Mouse (Mus musculus): ENCODE results near the gene Entpd3.
A peak's percentile ranks its signal among the peaks of the same experiment; 100 is the strongest.
"Not testable (repeated sequence)": the region's sequence is repeated elsewhere in the genome, so short reads cannot be mapped to it uniquely, and the experiment has no call there.

The Entpd3 gene

DNA sequence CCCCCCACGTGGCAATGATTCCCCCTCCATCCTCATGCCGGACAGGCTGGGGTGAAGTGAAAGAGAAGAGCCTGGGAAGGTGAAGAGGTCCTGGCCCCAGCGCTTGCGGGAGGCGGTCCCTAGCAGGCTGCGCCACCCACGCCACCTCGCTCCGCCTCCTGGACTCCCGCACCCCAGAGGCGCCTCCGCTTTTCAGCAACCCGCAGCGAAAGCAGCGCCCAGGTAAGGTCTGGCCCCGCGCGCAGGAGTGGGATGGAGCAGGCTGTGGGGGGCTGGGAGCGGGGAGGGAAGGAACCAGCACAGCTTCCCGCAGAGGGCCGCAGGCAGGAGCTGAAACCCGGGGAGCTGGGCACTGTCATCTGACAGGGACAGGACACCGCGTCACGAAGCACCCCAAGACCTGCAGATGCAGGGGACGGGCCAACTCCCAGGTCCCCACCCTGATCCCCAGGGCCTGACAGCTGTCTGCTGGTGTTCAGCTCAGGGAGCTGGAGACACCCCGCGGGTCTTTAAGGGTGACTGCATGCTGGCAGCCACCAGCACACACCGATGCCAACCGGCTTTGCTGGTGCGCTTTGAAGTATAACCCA, at the start of gene Entpd3:
Entpd3 (plus strand) TSS at position 157 of the 590 bp plus-strand sequence.
- peak; percentile 4 to 32 for DNase-seq

DNA sequence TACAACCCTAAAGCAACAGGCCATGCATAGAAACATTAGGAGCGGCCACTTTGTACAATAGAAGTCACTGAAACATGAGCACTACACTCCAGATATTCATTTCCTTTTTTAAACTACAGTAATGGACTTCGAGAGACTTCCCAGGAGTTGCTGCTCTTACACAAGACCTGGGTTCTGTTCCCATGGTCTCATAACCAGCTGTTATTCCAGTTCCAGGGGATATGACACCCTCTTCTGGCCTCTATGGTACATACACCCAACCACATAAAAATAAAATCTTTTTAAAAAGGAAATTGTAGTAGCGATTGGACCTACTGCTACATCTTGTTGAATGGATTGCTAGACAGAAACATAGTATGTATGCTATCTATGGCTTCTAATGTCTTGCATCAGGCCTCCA, 48.1 kb upstream of the Entpd3 start:
- no peak for DNase-seq

DNA sequence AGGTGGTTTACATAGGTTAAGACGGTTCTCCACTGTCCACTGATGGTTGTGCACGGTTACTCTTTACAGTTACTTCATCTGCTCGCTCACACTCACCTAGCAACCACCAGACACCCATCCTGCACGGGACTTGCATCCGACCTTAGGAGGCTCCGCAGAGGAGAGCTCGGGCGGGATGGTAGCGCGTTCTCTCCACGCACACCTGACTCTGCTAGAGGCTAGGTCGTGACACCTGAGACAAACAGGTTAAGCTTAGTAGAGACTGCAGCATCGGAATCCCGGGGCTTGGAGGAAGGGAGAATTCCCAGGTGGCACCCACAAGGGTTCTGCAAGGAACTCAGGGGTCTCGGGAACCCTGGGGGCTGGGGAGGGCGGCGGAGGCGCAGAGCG, 47.6 kb upstream of the Entpd3 start, which contains the start of gene Eif1b:
Eif1b (plus strand) TSS at position 223 of the 390 bp plus-strand sequence.
- DNase-seq = no peak

DNA sequence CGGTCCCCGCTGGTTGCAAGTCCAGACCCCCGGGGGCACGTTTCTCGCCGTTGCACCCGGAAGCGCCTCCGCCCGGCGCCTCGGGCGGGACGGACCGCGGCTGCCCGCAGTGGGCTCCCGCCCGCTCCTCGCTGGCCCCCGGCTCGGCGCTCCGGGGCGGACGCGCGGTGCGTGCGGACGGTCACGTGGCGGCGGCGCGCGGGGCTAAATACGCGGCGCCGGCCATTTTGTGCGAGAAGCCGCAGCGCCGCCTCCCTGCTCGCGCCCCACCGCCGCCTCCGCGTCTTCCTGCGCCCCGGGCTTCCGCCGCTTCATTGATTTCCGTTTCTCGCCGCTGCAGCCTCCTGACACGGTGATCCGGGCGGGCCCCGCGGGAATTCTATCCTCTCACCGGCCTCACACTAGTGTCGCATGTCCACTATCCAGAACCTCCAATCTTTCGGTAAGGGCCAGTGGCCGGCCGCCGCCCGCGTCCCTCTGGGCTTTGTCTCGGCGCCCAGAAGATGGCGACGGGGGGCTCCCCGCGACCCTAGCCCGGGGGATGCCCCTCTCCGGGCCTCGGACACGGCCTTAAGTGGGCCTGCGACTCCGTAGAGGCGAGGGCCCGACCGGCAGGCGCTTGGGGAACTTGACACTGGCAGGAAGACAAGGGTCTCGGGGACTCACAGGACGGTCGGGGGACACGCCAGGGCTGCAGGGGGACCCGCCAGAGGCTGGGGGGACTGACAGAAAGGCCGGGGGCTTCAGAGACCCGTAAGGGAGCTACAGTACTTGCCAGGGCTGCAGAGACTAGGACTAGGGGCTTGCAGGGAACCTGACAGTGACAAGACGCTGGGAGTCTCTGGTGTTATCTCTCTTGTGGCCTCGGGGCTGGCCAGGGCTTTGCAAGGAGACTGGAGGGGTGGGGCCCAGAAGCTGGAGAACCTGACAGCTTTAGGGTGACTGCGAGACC, 46.9 kb upstream of the Entpd3 start:
- peak; percentile 79 to 87 for DNase-seq

DNA sequence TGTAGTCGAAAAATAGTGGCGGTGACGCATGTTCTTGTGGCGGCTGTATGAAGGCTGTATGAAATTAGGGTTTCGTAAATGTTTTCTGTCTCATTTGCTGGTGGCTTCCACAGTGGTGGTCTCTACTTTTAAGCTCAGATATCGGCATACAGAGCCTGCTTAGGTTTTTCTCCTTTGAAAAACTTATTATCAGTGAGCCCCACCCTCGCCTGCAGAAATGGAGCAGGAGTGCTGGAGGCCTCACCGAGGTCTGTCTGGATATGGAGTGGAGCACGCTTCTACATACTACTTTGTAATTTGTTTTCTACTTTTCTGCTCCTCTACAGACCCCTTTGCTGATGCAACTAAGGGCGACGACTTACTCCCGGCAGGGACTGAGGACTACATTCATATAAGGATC, 45.8 kb upstream of the Entpd3 start:
- DNase-seq = no peak

DNA sequence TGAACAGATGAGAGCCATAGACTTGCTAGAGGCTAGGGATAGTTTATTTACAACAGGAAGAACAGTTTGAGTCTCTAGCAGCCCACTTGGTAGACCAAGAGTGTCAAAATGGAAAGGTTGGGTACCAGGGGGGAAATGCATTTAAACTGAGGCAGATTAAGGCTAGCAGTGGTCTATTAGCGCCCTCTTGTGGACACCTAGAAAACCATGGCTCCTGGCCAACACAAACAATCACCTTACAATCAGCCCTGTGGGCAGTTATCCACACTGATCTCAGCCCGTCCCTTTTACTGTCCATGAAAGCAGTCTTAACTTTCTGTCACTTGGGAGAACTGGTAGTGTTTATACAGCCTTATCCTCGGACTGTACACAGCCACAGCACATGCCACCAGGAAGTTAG, 42.9 kb upstream of the Entpd3 start:
- peak; percentile 65 to 75 for DNase-seq

DNA sequence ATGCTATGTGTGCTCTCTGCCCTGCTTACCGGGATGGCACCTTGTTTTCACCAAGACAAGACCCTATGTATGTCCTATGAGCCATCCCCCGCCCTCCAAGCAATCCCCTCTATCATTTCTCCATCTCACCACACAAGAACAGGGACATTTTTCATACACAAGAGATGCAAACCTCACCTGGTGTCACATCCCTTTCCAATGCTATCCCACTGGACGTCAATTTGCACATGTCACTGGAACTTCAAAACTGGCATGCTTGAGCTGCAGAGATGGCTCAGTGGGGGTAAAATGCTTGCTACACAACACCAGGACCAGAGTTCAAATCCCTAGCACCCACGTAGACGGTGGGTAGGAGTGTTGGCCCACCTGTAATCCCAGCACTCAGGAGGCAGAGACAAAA, 41.6 kb upstream of the Entpd3 start:
- DNase-seq = no peak

DNA sequence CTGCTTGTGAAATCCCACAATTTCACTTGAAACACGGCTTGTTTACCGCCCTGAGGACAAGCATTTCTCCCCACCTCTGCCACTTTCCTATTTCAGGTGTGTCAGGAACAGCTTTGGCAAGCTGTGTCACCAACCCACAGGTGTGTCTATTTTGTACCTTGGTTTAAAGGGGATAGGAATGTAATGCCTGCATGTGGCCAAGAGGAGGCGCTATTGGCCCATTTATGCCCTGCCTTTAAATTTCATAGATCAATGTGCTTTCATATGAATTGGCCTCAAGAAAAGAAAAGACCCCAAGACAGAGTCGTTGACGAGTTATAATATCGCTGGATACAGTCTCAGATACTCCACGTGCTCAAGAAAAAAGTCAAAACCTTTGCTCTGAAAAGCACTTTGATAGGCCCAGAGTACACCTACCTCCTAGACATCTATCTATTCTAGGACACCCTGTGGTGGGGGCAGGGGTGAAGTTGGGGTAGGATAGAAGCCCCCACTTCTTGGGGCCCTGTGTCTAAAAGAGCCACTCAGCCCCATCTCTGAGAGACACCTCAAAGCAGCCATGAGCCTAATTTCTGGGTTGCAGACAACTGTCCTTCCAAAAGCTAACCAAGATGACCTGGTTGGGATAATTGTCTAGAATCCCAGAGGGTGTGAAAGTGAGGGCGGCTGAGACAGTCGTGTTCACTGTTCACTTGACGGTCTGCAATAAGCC, 38.3 kb upstream of the Entpd3 start:
- DNase-seq = no peak

DNA sequence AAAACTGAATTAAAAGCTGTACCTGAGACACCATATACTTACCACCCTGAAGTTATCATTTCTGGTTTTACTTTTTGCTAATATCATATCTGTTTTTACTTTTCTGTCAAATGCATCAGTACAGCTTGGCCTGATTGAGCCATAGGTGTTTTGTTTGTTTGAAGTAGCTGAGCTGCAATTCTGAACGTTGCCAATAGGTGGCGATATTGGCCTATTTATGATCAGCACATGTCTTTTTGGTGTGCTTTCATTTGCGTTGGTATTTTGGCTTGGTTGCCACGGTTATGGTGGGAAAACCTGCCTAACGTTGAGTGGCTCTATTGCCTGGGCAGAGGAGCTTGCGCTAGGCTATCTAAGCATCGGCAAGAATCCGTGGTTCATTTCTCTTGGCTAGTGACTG, 37.6 kb upstream of the Entpd3 start:
- DNase-seq = peak; percentile 64 to 90

DNA sequence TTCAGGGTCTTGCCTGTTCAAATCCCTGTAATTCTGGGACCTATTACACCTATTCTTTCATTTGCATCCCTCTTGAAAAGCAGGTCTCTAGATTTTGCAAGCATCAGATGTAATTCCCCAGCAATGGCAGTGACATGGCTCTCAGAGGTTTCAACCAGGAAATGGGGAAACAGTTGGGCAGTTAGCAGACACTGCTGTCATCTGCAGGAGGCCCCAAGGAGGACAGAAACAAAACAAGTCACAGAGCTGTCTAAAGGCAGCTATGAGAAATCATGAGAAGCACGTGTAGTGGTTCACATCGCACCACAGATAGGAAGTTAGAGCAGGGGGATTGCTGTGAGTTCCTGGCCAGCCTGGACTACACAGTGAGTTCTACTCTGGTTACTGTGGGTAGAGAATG, 35.2 kb upstream of the Entpd3 start:
- DNase-seq = no peak

DNA sequence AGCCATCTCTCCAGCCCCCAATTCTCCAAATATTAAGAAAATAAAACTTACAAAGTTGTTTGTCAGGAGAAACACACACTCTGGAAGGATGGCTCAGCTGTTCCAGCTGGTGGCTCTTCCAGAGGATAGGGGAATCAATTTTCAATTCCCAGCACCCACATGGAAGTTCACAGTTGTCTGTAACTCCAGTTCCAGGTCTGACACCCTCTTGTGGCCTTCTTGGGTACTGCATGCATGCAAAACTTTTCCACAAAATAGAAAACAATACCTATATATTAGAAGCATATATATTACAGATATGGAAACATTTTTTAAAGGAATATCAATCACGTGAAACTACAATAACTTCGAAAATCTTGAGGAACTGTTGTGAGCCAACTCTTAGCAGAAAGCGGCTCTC, 27.8 kb upstream of the Entpd3 start:
- DNase-seq = peak in 1 of 2 experiments; percentile 51

DNA sequence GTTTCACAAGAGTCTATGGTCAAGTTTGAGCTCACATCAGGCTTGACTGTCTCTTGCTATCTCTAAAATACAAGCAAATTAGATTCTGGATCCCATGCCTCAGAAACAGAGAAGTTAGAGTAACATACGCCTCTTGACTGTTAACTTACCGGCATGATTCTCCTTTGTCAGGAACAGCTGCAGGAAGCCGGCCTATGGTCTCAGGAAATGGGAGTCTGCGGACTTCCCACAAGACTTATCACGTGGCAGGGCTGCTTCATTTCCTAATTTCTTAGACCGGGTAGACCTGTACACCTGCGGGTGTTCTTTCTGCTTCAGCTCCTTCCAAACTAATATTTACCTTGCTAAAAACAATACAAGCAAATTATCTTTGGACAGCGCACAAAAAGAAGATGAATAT, 22.9 kb upstream of the Entpd3 start:
- DNase-seq = no peak

DNA sequence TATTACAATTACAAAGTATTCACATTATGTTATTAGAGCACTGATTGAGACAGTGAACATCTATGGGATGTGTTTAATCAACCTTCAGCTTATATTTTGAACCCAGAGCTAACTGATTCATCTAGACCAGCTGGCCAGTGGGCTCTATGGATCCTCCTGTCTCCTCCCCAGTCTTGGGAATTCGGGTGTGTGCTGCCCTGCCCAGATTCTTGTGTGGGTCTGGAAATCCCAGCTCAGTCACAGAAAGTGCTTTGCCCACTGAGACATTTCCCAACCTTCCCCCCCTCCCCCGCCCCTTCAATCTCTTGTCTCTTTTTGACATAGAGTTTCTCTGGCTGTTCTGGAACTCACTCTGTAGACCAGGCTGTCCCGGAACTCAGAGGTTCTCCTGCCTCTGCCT, 20.7 kb upstream of the Entpd3 start:
- no peak for DNase-seq

DNA sequence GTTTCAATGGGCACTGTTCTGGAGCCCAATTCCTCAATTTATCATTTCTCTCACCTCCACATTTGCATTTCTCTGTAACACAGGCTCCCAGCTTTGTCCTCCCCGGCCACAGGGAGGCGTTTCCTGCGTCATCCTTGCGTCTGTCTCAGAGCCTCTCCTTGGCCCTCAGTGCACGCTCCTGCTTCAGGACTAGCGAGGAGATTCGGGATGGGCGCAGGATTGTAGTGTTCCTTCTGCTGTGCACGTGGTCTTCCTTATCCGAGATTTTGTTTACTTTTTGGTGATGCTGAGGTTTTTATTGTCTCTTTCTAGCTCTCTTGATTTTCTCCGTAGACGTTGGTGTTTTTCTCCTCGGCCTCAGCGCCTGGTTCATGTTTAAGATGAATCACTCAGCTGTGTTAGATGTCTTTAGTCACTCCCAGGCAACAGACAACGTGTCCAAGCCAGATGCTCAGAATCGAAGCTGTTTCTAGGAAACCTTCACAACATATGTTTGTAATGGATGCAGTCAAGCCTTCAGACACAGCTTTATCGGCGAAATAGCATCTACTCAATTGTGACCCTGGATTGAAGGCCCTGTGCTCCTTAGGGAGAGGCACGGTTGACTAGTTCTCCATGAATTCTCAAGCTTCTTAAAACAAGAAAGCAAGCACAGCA, 20.0 kb upstream of the Entpd3 start:
- DNase-seq = no peak

DNA sequence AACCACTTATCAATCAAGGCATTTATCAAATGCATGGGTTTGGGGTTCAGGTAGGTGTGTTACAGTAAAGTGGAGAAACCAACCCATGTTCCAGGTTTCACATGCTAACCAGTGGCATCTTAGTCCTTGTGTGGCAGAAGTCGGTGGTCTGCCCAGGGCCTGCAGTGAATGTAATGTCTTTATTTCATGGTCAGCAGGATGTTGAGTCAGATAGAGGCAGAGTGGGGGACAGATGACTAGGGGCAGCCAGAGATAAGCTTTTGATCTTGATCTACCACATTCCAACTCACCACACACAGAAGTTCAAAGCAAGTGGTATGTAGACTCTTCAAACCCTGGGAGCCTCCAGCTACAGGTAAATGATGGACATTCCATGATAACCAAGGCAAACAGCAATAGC, 18.5 kb upstream of the Entpd3 start:
- no peak for DNase-seq

DNA sequence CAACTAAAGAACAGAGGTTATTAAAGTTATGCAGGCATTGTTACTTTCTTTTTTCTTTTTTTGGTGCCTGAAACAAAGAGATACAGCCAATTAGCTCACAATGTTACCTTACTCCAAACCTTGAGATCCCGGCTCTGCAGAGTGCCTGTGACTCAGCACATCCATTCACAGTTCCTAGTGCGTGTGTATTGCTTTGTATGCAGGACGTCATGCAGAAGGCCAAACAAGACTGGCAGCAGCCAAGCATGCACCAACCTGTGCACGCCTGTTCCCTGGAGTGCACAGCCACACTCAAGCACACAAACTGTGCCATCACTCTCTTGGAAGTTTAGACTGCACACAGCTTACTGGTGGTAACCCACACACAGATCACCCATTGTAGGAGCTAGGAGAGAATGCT, 12.3 kb upstream of the Entpd3 start:
- DNase-seq = no peak

DNA sequence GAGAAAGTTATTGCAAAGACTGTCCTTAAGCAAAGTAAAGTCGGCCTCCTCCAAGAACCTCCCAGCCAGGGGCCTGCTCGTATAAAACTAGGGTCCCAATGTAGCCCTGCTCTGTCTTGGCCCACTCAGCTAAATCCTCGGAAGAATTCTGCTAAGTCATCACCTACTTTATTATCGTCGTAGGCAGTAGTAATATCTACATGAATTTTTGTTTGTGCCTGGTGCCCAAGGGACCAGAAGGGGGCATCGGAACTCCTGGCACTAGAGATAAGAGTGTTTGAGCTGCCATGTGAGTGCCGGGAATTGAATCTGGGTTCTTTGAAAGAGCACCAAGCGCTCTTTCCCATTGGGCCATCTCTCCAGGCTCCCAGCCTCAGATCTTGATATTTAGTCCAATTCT, 11.7 kb upstream of the Entpd3 start:
- DNase-seq = no peak

DNA sequence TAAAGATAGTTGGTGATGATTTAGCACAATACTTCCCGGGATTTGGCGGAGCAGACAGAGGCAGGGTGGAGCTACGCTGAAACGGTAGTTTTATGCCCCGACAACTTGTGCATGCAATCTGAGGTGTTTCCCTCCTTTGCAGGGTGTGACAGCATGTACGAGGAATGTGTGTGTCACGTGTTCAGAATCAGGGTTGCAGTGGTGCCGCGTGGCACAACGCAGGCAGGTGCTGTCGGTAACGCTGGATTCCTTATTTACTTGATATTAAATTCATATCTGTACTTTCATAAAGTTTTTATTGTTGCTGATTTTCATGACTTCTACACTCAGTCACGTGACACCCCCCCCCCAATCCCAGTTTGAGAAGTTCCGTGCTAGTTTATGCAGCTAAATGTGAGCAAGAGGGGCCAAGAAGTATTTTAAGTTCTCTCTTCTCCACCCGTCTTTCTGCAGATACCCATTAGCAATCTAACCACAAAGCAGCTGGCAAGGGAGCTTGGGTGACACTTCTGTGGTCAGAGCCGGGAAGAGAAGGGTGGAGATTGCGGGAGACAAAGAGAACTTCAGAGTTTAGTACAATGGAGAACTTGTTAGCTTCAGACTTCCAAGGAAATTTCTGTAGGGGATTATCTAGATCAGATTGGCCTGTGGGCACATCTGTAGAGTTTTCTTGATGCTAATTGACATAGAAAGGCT, 10.7 kb upstream of the Entpd3 start:
- DNase-seq = no peak

DNA sequence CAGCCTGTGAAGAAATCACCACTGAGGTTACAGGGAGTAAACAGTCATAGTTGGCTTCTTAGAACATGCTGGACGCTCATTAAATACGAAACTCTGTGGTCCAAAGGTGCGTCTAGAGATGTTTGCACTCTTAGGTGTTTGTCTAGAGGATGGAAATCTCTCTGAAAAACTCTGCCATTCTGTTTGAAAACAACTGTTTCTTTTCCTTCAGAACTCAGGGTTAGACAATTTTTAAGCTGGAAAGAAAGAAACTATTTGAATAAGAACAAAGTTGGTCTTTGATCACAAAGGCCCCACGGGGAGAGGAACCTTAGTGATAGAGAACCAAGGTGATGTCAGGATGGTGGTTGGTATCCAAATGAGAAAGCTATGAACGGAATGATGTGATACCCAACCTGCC, 9.1 kb upstream of the Entpd3 start:
- no peak for DNase-seq

DNA sequence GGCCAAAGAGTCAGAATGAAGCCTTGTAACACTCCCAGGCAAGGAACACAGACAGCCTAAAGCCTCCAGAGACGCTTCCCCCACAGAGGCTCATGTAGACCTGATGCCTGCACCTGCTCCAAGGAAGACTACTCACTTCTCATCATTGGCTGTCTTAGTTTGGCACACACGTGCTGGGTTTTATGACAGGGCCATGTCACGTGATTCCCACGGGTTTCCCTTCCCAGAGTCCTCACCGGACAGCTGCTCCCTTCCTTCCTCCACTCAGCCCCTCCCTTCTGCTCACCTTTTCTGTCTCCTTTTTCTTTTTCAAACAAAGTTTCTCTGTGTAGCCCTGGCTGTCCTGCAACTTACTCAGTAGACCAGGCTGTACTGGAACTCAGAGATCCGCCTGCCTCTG, 7.6 kb upstream of the Entpd3 start:
- DNase-seq = no peak

DNA sequence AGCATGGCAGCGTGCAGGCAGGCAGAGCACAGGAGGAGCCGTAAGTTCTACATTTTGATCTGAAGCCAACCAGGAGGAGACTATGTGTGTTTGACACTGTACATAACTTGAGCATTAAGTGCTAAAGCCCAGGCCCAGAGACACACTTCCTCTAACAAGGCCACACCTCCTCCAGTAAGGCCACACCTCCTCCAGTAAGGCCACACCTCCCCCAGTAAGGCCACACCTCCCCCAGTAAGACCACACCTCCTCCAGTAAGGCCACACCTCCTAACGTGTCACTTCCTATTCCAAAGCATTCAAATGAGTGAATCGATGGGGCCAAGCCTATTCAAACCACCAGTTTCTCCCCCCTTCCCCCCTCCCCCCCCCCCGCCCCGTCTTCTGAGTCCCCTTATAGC, 6.9 kb upstream of the Entpd3 start:
- DNase-seq = no peak

DNA sequence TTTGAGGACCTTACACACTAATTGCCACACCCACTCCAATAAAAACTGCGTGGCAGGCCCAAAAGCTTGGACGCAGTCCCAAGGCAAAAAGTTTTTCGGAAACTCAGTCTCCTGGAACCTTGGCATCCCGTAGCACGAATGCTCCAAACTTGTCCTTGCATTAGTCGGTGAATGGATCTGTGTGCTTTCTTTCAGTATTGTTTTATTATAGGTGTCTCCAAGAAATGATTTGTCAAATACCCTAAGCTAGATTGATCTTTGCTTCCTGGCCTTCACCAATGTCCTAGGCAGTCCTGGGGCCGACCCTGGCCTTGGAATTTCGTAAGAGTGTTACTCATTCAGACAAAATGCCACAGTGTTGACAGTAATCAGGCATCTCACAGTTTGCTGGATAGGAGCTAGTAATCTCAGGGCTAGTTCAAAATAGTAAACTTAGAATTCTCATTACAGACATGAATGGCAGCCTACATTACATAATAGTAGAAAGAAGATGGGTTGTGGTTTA, 6.1 kb upstream of the Entpd3 start:
- DNase-seq = not testable (repeated sequence)

Measured in kidney, postnatal 25 days (tissue).